ENCODE assay signal across 8 mouse cellular contexts in genomic region chr15:89498049-89498960, GRCm38 (mm10). TPM values are rescaled to one million over a fixed set of nuclear protein-coding genes. Genes with fewer than 3 reads are reported as not detected.
DNase-seq lines count a peak whose midpoint lies in the region; ATAC-seq and TF ChIP-seq lines count a peak whose summit lies in the region.

No protein-coding gene starts in this region.

- no peak for TF ChIP-seq EP300 in MEL (IDR thresholded peaks at IDR 0.05; ENCODE audit: low read depth in 1 of 2, low read length in 2 of 2)

- DNase-seq in MEL (ENCODE audit: low read depth, low spot score): peak; percentile 79
- DNase-seq in forebrain, postnatal 0 days: peak; percentile 87
- DNase-seq in left cerebral cortex, postnatal 4 days: peak; percentile 70
- peak; percentile 27 for DNase-seq in splenic B cell, adult 2 months (ENCODE audit: low read depth, low spot score)
- DNase-seq in ovary, adult 18-20 months (ENCODE audit: low spot score): no peak

- no peaks in the 10 kb centered on the region for H3K9me3 ChIP-seq in MEL (replicated peaks; ENCODE audit: insufficient read depth, low read length)
- H3K9me3 ChIP-seq in forebrain, postnatal 0 days (ENCODE audit: low read length): no peaks in the 10 kb centered on the region

- WGBS in forebrain, postnatal 0 days: 6% methylated on average over 27 of the region's 41 CpGs

- intact Hi-C loops in left cerebral cortex, postnatal 4 days (cut with DNase I): no loop called here

- H3K79me2 ChIP-seq in MEL (ENCODE audit: control insufficient read depth, insufficient read depth, low read length, poor library complexity): peaks cover 12% of the 10 kb centered on the region

- peak overlapping the region; percentile 74 to 97 for H3K4me3 ChIP-seq in MEL (ENCODE audit: control insufficient read depth in 1 of 2, insufficient read depth in 1 of 2, low read depth in 2 of 2, low read length in 2 of 2)
- H3K4me3 ChIP-seq in forebrain, postnatal 0 days (ENCODE audit: low read depth, low read length): peak overlapping the region; percentile 84

- H3K4me1 ChIP-seq in MEL (ENCODE audit: control insufficient read depth in 1 of 2, insufficient read depth in 2 of 2, low read length in 2 of 2): peaks cover 3 to 23% of the 10 kb centered on the region in 2 experiments; a peak in 3 of 4 replicates
- H3K4me1 ChIP-seq in forebrain, postnatal 0 days (ENCODE audit: insufficient read depth): peaks cover 9% of the 10 kb centered on the region

- H3K27me3 ChIP-seq in MEL (ENCODE audit: control insufficient read depth in 1 of 2, insufficient read depth in 2 of 2, low read length in 2 of 2): no peaks in the 10 kb centered on the region
- H3K27me3 ChIP-seq in forebrain, postnatal 0 days (ENCODE audit: insufficient read depth, low read length): 0 out of 2 replicates have a peak, but pooled peaks cover 3% of the 10 kb centered on the region
- no peaks in the 10 kb centered on the region for H3K27me3 ChIP-seq in splenic B cell, adult 2 months (ENCODE audit: control insufficient read depth, insufficient read depth, low read length, poor library complexity, severe bottlenecking)

- peak in 1 of 2 experiments; percentile 1; a peak in 1 of 4 replicates for TF ChIP-seq POLR2A in MEL (IDR thresholded peaks at IDR 0.05; ENCODE audit: control insufficient read depth in 1 of 2, insufficient read depth in 1 of 2, low read depth in 1 of 2, low read length in 2 of 2, poor library complexity in 1 of 2)

- peak; percentile 26; the same call in 1 of the 2 replicates for ATAC-seq in cerebellum, adult (ENCODE audit: insufficient number of reproducible peaks, low FRiP score, low TSS enrichment)
- ATAC-seq in forebrain, postnatal 0 days: peak; percentile 49
- ATAC-seq in inflammation-experienced regulatory T-cells, adult 6 months: peak; percentile 52
- ATAC-seq in megakaryocyte-erythroid progenitor cell, adult 5-6 weeks (replicated peaks; ENCODE audit: low FRiP score, low TSS enrichment, poor library complexity, severe bottlenecking): peak; percentile 43

- H3K36me3 ChIP-seq in MEL (ENCODE audit: control insufficient read depth in 1 of 2, insufficient read depth in 2 of 2, low read length in 2 of 2): peaks cover 0 to 6% of the 10 kb centered on the region in 2 experiments; a peak in 2 of 4 replicates
- H3K36me3 ChIP-seq in forebrain, postnatal 0 days (ENCODE audit: insufficient read depth): peaks cover 4% of the 10 kb centered on the region
- no peaks in the 10 kb centered on the region for H3K36me3 ChIP-seq in splenic B cell, adult 2 months (ENCODE audit: control insufficient read depth, insufficient read depth, low read length, poor library complexity, severe bottlenecking)

- peak overlapping the region; percentile 92 for H3K4me2 ChIP-seq in forebrain, postnatal 0 days (ENCODE audit: low read depth)

- TF ChIP-seq RAD21 in MEL (IDR thresholded peaks at IDR 0.05; ENCODE audit: low read depth, low read length): no peak

- TF ChIP-seq CTCF in MEL (IDR thresholded peaks at IDR 0.05 in 2 of 3, conservative IDR thresholded peaks at IDR 0.05 in 1 of 3; ENCODE audit: control insufficient read depth in 1 of 3, insufficient read depth in 1 of 3, low read depth in 2 of 3, low read length in 3 of 3, poor library complexity in 1 of 3, severe bottlenecking in 1 of 3): no peak
- no peak; the same call in 1 of the 2 replicates for TF ChIP-seq CTCF in forebrain, postnatal 0 days (IDR thresholded peaks at IDR 0.05; ENCODE audit: low read depth)

- peak overlapping the region; percentile 69 for H3K9ac ChIP-seq in MEL (ENCODE audit: control insufficient read depth, low read depth, low read length, poor library complexity, severe bottlenecking)
- H3K9ac ChIP-seq in forebrain, postnatal 0 days: peak overlapping the region; percentile 77

- H3K27ac ChIP-seq in MEL (ENCODE audit: control insufficient read depth, low read depth, low read length): peak overlapping the region; percentile 71
- H3K27ac ChIP-seq in forebrain, postnatal 0 days (ENCODE audit: low read depth, low read length): peak overlapping the region; percentile 87; the same call in 1 of the 2 replicates

TF ChIP-seq in MEL, 35 proteins besides CTCF, POLR2A, EP300 and RAD21 (continues in another document):
- TF ChIP-seq KAT2A (conservative IDR thresholded peaks at IDR 0.05; ENCODE audit: low read depth, low read length): no peak
- no peak for TF ChIP-seq NRF1 (IDR thresholded peaks at IDR 0.05; ENCODE audit: insufficient read depth, low read depth, low read length, poor library complexity, severe bottlenecking)
- TF ChIP-seq MYC (IDR thresholded peaks at IDR 0.05; ENCODE audit: low read depth, low read length): no peak
- no peak for TF ChIP-seq MAFK (IDR thresholded peaks at IDR 0.05; ENCODE audit: borderline replicate concordance, low read depth, low read length)
- peak; percentile 83 for TF ChIP-seq MAZ (IDR thresholded peaks at IDR 0.05; ENCODE audit: low read depth, low read length)
- TF ChIP-seq ETS1 (IDR thresholded peaks at IDR 0.05; ENCODE audit: low read depth, low read length): no peak
- TF ChIP-seq TCF12 (IDR thresholded peaks at IDR 0.05; ENCODE audit: low read depth, low read length): no peak
- TF ChIP-seq ZKSCAN1 (IDR thresholded peaks at IDR 0.05; ENCODE audit: low read depth, low read length): no peak
- peak; percentile 12; the same call in 1 of the 2 replicates for TF ChIP-seq NELFE (IDR thresholded peaks at IDR 0.05; ENCODE audit: low read depth, low read length)
- no peak for TF ChIP-seq CHD2 (IDR thresholded peaks at IDR 0.05; ENCODE audit: low read length)
- no peak for TF ChIP-seq ZMIZ1 (IDR thresholded peaks at IDR 0.05; ENCODE audit: low read depth, low read length)
- TF ChIP-seq SIN3A (IDR thresholded peaks at IDR 0.05; ENCODE audit: low read length): peak; percentile 77; the same call in 1 of the 2 replicates
- TF ChIP-seq E2F4 (IDR thresholded peaks at IDR 0.05; ENCODE audit: borderline replicate concordance, low read depth, low read length): no peak
- no peak for TF ChIP-seq USF2 (IDR thresholded peaks at IDR 0.05; ENCODE audit: borderline replicate concordance in 1 of 2, insufficient read depth in 1 of 2, low read depth in 1 of 2, low read length in 2 of 2)
- no peak for TF ChIP-seq USF1 (IDR thresholded peaks at IDR 0.05; ENCODE audit: low read depth, low read length)
- no peak for TF ChIP-seq JUND (IDR thresholded peaks at IDR 0.05; ENCODE audit: low read depth, low read length)
- 0 out of 2 replicates have a peak, but pooled peaks have one; percentile 45 for TF ChIP-seq ELF1 (IDR thresholded peaks at IDR 0.05; ENCODE audit: low read depth, low read length)
- no peak for TF ChIP-seq TBP (IDR thresholded peaks at IDR 0.05; ENCODE audit: low read depth, low read length)
- TF ChIP-seq GABPA (IDR thresholded peaks at IDR 0.05; ENCODE audit: low read depth, low read length): no peak
- no peak for TF ChIP-seq ZC3H11A (IDR thresholded peaks at IDR 0.05; ENCODE audit: low read depth, low read length)
- TF ChIP-seq HCFC1 (IDR thresholded peaks at IDR 0.05; ENCODE audit: low read depth, low read length): no peak
- no peak for TF ChIP-seq MEF2A (IDR thresholded peaks at IDR 0.05; ENCODE audit: extremely low read depth, insufficient replicate concordance, low read depth, low read length, poor library complexity, severe bottlenecking)
- no peak for TF ChIP-seq POLR2AphosphoS5 (IDR thresholded peaks at IDR 0.05; ENCODE audit: borderline replicate concordance, low read depth, low read length)
- TF ChIP-seq UBTF (IDR thresholded peaks at IDR 0.05; ENCODE audit: borderline replicate concordance, insufficient read depth, low read depth, low read length): no peak
- TF ChIP-seq CHD1 (IDR thresholded peaks at IDR 0.05; ENCODE audit: low read depth, low read length): no peak

RNA-seq across cellular contexts. Expression of gene Shank3, which starts 1.1 kb away (rescaled TPM):
- total RNA-seq in MEL (2012; rRNA removed): 7.8 and 14.2 TPM in 2 replicates
- polyA plus RNA-seq in MEL (2012; ENCODE audit: insufficient read depth in 1 of 2, insufficient read length in 2 of 2, low read depth in 1 of 2, low replicate concordance in 2 of 2, missing spikeins in 1 of 2): 10 to 100 TPM in 1 of 2 experiments, not detected in 1; 20.3 TPM
- total RNA-seq in forebrain, postnatal 0 days (2014; rRNA removed): 38.9 and 42.4 TPM in 2 replicates
- 5.9 and 10.6 TPM in 2 replicates for polyA plus RNA-seq in forebrain, postnatal 0 days (2015; fragmentation: Nextera tagmentation; extraction: Ambion mirVana)
- polyA plus RNA-seq in inflammation-experienced regulatory T-cells, adult 6 months (2017; shearing (Covaris generic)): not detected
- 100 to 1,000 TPM; 136 to 141 TPM for total RNA-seq in left cerebral cortex, postnatal 4 days (2021)
- 77.1 and 87.3 TPM in 2 replicates for total RNA-seq in megakaryocyte-erythroid progenitor cell, adult 5-6 weeks (2014; fragmentation: Nextera tagmentation)
- 11.8 and 48.9 TPM in 2 replicates for total RNA-seq in megakaryocyte-erythroid progenitor cell, adult 5-6 weeks (2017)

RNA-seq across cellular contexts. Expression of gene Arsa, which starts 21.1 kb away (rescaled TPM):
- total RNA-seq in MEL (2012; rRNA removed): 8.4 and 9.1 TPM in 2 replicates
- polyA plus RNA-seq in MEL (2012; ENCODE audit: insufficient read depth in 1 of 2, insufficient read length in 2 of 2, low read depth in 1 of 2, low replicate concordance in 2 of 2, missing spikeins in 1 of 2): 10 to 100 TPM in 1 of 2 experiments, not detected in 1; 28.1 TPM
- total RNA-seq in forebrain, postnatal 0 days (2014; rRNA removed): 24.5 and 32.4 TPM in 2 replicates
- polyA plus RNA-seq in forebrain, postnatal 0 days (2015; fragmentation: Nextera tagmentation; extraction: Ambion mirVana): 25.4 and 29.0 TPM in 2 replicates
- 10 to 100 TPM in 1 of 3 experiments, 1 to 10 TPM in 2; 4.9 to 12.1 (median 6.8) TPM for polyA plus RNA-seq in inflammation-experienced regulatory T-cells, adult 6 months (2017; shearing (Covaris generic))
- total RNA-seq in left cerebral cortex, postnatal 4 days (2021): 10 to 100 TPM; 31.5 to 32.8 TPM
- 10.7 and 18.3 TPM in 2 replicates for total RNA-seq in megakaryocyte-erythroid progenitor cell, adult 5-6 weeks (2014; fragmentation: Nextera tagmentation)
- 7.1 and 17.4 TPM in 2 replicates for total RNA-seq in megakaryocyte-erythroid progenitor cell, adult 5-6 weeks (2017)

RNA-seq across cellular contexts. Expression of gene Mapk8ip2, which starts 44.6 kb away (rescaled TPM):
- 0.04 TPM in 1 of 2 replicates, not detected in the other for total RNA-seq in MEL (2012; rRNA removed)
- polyA plus RNA-seq in MEL (2012; ENCODE audit: insufficient read depth in 1 of 2, insufficient read length in 2 of 2, low read depth in 1 of 2, low replicate concordance in 2 of 2, missing spikeins in 1 of 2): under 1 TPM in 1 of 2 experiments, not detected in 1; 0.01 TPM
- 95.3 and 95.8 TPM in 2 replicates for total RNA-seq in forebrain, postnatal 0 days (2014; rRNA removed)
- 57.8 and 70.9 TPM in 2 replicates for polyA plus RNA-seq in forebrain, postnatal 0 days (2015; fragmentation: Nextera tagmentation; extraction: Ambion mirVana)
- under 1 TPM in 2 of 3 experiments, not detected in 1; 0.08 to 0.40 TPM for polyA plus RNA-seq in inflammation-experienced regulatory T-cells, adult 6 months (2017; shearing (Covaris generic))
- 100 to 1,000 TPM; 155 to 170 TPM for total RNA-seq in left cerebral cortex, postnatal 4 days (2021)
- total RNA-seq in megakaryocyte-erythroid progenitor cell, adult 5-6 weeks (2014; fragmentation: Nextera tagmentation): not detected in 2 replicates
- not detected in 2 replicates for total RNA-seq in megakaryocyte-erythroid progenitor cell, adult 5-6 weeks (2017)

Comparison
In these comparisons a context has a peak if more than half of its experiments do, and no peak if none do; other contexts are left out.
1. RNA of gene Mapk8ip2, which starts 44.6 kb away (total RNA-seq): 155 to 170 TPM in left cerebral cortex, postnatal 4 days and 95.3 to 95.8 TPM in forebrain, postnatal 0 days; 0.04 TPM in MEL and not detected in megakaryocyte-erythroid progenitor cell, adult 5-6 weeks; every median in the first group is over 10 times any median in the second.
2. Peak in every context shown above with its lines, with median percentiles within 50 percentile points of each other: ATAC-seq.